Mouse (Mus musculus) heart, adult 2 months (tissue): ENCODE results near the gene Lmtk2.
A peak's percentile ranks its signal among the peaks of the same experiment; 100 is the strongest.

Source experiments
- CTCF ChIP-seq: fragments of 200-600 bp; IDR thresholded peaks from 2 replicates; pipeline ENCODE4 v1.8.1; 2022; ENCODE audit warnings: antibody characterized with exemption, mild to moderate bottlenecking, moderate library complexity
- POLR2A ChIP-seq: fragments of 200-500 bp; IDR thresholded peaks from 2 replicates; pipeline ENCODE4 v1.6.1; 2011; ENCODE audit warnings: mild to moderate bottlenecking, low read depth, low read length, control low read depth; ENCODE audit not compliant: insufficient read depth

DNA sequence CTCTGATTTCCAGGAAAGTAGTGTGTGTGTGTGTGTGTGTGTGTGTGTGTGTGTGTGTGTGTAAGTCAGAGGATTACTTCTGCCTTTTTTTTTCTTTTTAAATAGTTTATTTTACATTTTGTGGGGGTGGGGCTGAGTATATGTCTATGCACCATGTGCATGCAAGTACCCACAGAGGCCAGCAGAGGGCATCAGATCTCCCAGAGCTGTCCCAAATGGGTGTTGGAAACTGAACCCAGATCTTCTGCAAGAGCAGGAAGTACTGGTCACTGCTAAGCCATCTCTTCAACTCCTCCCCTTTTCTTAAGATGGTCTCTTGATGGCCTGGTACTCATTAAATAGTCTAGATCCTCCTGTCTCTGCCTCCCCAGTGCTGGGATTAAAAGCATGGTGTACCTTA, 49.0 kb upstream of the Lmtk2 start:
- TF ChIP-seq CTCF (peak; percentile 38), POLR2A (no peak)
